Mouse (Mus musculus): ENCODE results near the gene Pdzd7.
A peak's percentile ranks its signal among the peaks of the same experiment; 100 is the strongest.

Gene Pdzd7

DNA sequence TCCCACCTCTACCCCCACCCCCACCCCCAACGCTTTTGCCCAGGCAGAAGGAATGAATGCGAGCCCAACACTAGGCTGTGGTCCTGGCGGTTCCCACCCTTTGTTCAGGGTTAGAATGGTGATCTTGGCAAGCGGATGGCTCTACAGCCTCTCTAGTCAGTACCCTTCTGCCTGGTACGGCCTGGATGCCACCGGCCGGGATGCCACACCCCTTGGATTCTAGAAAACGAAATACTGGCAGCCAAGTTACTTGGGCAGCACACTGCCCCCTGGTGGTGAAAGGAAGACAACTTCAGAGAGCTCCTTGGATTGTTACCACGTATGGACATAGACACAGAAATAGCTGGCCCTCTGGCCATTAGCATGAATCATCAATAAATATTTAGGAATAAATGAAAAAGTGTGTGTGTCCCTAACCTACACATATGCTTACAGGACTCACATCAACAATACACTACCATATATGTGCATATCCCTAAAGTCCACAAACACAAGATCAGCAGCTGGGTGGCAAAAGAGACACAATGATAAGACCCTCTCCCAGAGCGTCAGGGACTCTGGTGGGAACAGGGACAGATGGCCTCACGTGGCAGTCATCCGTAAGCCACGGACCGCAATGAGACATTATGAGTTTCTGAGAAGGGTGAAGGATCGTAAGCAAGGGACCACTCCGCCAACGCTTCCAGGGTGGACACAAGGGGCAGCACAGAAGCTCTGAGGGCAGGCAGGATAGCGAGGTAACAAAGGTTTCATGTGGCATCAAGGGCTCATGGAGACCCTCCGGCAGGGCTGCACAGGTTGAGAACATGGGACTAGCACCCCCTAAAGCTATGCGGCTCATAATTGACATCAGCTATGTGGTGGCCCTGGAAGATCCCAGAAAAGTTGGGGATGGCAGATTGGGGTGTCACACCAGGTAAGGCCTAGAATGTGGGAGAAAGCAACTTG lies 14.5 kb downstream of the Pdzd7 start:
- DNase-seq = peak; percentile 93 to 95

DNA sequence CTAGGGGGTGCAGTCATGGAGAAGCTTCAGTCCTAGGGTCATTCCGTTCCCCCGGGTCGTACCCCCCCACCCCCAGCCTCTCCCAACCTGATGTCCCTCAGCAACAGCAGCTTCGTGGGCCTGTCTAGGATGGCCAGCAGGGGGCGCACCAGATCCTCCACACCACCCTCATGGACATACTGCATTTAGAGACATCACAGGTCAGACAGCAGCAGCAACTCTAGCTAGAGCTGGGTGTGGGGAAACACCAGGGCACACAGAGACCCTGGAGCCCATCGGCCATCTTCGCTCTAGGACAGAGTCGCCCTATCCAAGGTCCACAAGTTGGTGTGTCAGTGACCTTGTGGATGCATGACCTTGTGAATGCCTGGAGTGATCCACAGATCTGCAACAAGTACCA lies 15.4 kb downstream of the Pdzd7 start:
- peak; percentile 83 to 88 for DNase-seq

DNA sequence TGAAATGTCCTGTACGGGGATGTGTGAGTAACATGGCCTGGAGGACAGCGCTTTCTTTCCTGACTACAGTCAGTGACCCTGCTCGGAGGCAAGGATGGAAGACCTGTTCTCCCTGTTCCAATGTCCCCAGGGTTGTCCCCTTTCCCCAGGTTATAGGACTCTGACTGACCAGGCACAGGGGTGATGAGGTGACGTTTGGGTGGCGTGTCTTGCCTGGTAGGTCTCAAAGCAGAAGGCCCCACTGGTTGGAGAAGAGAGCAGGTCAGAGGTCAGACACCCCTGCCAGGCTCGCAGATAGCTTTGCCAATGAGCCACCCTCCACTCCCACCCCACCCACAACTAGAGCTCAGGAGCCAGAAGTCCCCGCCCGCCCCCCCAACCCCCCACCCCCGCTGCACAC lies 15.9 kb downstream of the Pdzd7 start:
- DNase-seq = peak in 1 of 2 experiments; percentile 27

DNA sequence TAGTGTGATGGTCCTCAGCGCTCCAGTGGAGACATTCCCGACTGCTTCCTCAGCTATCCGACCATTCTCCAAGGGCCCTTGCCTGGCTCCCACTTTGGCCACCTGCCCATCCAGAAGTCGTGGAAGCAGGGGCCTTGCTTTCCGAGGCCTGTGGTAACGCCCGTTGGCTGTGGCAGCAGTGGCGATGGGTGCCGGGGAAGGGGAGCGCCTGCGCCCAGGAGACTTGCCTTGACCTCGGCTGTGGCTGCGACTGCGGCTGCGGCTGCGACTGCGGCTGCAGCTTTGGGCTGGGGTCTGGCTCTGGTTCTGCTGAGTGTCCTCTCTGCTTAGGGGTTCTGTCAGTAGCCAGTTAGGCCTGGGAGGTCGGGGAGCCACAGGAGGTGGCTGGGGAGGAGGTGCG lies 16.8 kb downstream of the Pdzd7 start:
- DNase-seq = peak in 1 of 2 experiments; percentile 24

DNA sequence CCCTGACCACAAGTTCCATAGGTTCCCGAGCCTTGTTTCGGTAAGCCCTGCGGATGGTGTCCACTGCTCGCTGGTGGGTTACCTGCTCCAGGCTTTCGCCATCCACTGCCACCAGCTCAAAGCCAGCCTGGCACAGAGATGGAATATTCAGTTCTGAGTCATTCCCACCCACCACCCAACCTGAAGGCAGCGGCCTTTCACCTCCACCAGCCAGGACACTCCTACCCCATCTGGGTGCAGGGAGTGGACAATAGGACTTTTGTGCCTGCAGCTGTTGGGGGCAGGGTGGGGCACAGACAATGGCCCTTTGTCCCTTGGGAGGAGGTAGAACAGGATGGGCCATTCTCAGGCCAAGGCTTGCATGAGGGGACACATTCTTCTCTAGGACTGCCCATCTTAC lies 17.7 kb downstream of the Pdzd7 start:
- DNase-seq = peak in 1 of 2 experiments; percentile 14

DNA sequence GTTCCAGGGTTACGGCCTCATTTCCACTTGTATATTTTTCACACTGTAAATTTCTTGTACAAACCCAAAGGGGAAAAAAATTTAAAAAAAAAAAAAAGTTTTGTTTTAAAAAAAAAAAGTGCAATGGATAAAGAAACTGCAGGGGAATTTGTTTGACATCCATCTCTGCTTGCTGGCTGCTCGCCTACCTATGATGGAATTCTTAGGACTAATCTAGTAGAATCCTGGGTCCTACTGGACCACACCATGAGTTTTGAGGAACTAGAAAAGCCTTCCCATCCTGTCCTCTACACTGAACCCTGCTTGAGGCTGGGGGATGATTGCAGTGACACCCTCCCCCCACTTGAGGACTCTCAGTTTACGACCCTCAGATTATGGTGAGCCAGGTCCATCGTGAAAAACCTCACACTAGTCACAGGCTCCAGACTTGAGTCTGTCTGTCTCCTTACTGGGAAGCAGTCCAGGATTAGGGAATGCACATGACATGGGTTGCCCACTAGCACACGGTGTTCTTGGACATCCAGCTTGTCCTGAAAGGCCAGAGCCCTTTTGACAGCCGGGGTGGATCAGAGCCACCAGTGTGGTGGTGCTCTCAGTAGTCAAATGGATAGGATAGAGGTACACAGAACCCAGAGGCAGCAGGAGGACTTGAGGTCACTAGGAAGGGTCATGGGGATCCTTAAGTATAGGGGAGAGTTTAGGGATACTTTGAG lies 18.4 kb downstream of the Pdzd7 start:
- DNase-seq = no peak

DNA sequence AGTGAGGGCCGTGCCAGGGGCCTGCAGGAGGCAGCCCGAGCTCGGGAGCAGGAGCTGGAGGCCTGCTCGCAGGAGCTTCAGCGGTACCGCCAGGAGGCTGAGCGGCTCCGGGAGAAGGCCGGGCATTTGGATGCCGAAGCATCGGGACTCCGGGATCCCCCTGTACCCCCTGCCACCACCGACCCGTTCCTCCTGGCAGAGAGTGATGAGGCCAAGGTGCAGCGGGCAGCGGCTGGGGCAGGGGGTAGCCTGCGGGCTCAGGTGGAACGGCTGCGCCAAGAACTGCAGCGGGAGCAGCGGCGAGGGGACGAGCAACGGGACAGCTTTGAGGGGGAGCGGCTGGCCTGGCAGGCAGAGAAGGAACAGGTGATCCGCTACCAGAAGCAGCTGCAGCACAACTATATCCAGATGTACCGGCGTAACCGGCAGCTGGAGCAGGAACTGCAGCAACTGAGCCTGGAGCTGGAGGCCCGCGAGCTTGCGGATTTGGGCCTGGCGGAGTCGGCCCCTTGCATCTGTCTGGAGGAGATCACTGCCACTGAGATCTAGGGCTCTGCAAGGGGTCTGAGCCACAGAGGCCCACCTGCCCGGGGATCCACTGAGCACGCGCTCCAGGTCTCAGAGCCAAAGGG lies 19.5 kb downstream of the Pdzd7 start:
- peak in 1 of 2 experiments; percentile 6 for DNase-seq

DNA sequence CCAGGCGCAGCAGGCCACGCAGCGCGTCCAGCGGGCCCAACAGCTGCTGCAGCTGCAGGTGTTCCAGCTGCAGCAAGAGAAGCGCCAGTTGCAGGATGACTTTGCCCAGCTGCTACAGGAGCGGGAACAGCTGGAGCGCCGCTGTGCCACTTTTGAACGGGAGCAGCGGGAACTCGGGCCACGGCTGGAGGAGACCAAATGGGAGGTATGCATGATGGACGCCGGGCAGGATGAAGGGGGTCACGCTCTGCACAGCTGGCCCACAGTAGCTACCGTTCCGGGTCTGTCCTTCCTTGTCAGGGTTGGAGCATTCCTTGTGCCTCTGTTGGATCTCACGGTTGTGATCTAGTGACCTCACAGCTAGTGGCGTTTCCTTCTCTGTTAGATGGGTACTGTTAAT lies 20.7 kb downstream of the Pdzd7 start:
- no peak for DNase-seq

DNA sequence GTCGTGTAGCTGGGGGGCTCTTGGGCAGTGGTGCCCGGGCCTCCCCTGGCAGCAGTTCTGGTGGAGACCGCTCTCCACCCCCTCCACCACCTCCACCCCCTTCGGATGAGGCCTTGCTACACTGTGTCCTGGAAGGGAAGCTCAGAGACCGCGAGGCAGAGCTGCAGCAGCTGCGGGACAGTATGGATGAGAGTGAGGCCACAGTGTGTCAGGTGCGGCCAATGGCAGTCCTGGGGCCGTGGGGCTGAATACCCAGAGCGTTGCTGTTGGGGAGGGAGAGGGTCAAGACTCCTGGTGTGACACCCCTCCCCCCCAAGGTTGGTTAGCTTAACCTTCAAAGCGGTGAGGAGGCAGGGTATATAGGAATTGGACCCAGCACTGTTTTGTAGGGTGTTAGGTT lies 21.5 kb downstream of the Pdzd7 start:
- DNase-seq = no peak

DNA sequence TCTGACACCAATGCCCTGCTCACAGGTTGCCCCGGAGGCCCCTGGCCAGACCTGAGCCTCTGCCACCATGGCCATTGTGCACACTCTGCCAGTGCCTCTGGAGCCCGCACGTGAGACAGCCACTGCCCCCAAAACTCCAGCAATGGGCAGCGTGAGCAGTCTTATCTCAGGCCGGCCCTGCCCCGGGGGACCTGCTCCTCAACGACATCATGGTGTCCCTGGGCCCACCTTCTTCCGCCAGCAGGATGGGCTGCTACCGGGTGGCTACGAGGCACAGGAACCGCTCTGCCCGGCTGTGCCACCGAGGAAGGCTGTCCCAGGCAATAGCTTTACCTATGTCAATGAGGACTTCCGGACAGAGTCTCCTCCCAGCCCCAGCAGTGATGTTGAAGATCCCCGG lies 24.2 kb downstream of the Pdzd7 start:
- DNase-seq = no peak

DNA sequence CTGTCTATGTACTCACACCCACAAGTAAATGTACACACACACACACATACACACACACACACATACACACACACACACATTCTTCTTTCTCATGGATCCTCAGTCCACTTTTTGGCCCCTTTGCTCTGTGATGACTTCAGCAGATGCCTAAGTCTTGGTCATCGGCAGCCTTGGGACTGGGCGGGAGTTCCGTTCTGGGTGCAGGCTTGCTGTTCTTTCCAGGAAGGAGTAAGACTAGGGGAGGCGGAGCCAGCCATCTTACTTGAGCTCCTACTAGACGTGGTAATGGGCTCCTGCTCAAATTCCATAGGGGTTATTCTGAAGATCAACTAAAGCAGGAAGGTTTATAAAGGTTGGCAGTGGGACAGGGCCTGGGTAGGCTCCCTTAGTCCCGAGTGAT lies 25.2 kb downstream of the Pdzd7 start:
- DNase-seq = no peak

DNA sequence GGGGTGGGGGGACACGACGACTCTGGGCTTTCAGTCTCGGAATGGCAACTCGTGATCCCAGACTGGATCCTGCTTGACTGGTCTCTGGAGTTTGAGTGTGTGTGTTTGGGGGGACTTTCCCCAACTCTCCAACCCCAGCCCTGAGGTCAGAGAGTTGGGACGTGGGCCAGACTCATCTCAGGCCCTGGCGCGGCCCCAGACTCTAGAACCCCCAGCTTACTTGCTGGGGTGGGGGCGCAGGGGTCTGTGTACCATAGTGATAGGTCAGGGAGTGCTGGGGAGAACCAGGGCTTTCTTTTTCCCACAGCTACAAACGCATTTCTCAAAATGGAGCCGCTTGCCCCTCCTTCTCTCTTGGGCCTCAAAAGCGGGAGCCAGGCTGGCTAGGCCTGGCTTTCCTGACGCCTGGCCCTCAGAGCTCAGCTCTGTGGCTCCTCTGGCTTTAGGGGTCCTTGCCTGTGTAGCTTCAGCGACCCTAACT lies 27.1 kb downstream of the Pdzd7 start:
- DNase-seq = peak; percentile 61 to 68

DNA sequence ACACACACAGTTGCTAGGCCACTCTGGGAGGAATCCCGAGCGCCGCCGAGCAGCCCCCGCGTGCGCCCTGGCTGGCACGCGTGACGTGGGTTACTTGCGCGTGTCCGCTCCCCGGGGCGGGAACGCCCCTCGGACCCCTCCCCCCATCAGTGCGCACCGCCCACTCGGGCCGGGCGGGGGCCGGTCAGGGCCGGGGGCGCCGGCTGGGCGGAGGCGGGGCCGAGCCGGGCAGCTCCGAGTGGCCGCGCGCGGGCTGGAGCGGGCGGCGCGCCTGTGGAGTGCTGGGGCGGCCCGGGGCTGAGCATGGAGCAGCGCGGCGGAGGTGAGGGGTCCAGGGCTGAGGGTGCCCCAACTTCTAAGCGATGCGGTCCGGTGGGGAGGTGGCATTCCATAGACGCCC lies 27.6 kb downstream of the Pdzd7 start:
- peak; percentile 93 to 96 for DNase-seq

DNA sequence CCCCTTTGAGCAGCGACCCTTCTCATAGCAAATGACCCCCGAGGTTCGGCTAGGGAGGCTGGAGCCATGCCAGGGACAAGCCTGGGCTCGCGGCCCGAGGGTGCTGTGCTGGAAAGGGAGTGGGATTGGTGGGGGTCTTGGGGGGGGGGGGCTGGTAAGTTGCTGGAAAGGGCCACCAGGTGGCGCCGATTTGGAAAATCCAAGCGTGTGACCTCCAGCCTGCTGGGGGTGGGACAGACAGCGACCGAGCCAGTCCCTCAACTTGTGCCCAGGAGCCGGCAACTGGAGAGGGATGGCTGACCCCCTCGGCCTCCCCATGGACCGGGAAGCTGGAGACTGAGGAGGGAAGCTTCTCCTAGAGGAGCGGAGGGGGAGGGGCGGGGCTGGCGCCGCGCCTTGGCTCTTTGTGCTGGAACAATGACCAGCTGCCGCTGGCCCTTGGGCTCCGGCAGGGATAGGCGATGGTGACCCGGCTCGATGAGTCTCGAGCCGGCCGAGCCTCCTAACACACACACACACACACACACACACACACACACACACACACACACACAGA lies 28.2 kb downstream of the Pdzd7 start:
- peak; percentile 93 for DNase-seq

DNA sequence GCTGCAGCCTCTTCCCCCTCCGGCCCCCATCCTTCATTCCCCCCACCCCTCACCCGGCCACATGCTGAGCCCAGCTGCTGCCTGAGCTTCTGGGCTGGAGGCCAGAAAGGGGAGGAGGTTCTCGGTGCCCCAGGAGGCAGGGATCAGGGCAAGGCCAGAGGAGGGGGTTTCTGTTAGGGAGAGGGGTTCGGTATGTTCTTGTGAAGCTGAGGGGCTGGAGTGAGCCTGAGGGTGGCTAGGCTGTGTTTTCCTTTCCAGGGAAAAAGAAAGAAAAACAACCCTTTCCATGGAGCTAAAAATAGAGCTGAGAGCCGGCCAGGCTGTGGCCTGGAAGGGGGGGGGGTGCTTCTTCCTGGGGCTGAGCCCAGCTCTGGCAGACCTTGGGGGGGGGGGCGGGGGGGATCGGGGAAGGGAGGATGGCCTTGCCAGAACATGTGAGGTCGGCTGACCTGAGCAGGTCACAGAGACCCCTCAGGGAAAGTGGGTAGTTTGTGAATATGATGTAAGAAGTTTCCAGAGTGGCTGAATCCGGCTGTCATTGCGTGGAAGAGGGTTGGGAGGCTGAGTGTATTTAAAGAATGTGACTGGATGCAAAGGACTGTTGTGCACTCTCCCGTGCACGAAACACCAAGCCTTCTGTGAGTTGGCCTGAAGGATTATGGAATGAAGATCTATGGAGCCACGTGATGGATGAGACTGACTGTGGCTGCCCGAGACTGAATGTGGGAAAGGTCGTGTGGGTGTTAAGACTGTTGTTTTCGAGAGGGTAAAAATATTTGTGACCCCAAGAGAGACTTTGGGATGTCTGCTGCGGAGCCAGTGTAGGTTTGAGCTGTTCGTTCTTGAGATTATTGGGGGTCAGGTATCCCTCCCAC lies 28.9 kb downstream of the Pdzd7 start:
- peak; percentile 96 for DNase-seq

DNA sequence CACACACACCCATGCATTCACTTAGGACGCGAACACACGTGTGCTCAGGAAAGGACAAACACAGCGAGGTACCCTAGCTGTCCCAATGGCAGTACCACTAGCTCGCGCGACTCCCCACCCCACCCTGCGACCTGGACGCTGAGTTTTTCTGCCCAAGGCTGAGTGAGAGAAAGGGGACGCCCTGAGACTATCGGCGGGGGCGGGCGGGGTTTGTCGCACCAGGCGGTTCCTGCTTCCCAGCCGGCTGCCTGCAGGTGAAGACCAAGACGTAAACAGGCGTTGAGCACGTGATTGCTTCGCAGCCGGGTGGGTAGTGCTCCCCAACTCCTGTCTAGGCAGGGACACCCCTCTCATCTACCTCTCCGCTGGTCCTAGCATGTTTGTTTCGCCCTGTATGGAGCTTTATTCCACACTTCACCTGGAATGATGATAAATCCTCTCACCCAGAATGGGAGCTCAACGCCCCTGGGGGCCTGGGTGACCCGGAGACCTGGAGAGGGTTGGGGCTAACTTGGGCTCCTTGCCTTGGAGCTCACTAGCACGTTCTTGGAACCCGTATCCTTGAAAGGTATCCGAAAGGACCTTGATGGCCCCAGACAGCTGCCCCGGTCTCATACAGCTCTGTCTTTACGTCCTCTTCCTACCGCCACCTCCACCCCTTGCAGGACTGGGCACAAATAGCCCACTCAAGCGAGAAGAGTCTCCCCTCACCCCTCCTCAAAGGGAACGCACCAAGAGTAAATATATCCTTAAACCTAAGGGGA lies 29.8 kb downstream of the Pdzd7 start:
- peak; percentile 67 to 72 for DNase-seq

DNA sequence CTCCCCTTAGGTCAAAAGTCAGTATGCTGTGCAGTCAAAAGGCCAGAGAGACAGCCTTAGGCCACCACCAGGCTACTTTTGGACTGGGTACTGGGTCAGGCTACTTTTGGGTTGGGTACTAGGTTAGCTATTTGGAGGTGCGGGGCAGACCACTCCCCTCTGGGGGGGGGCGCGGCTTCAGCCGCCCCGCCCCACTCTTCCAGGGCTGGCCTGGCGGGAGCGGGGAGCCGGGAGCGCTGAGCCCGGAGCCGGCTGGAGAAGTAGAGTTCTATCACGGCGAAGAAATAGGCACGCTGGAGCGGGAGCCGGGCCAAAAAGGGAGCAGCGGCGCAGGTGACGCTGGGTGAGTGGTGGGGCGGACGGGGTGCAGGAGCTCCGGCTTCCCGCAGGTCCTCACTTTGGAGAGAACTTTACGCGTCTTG lies 30.5 kb downstream of the Pdzd7 start:
- DNase-seq = peak; percentile 71 to 73

DNA sequence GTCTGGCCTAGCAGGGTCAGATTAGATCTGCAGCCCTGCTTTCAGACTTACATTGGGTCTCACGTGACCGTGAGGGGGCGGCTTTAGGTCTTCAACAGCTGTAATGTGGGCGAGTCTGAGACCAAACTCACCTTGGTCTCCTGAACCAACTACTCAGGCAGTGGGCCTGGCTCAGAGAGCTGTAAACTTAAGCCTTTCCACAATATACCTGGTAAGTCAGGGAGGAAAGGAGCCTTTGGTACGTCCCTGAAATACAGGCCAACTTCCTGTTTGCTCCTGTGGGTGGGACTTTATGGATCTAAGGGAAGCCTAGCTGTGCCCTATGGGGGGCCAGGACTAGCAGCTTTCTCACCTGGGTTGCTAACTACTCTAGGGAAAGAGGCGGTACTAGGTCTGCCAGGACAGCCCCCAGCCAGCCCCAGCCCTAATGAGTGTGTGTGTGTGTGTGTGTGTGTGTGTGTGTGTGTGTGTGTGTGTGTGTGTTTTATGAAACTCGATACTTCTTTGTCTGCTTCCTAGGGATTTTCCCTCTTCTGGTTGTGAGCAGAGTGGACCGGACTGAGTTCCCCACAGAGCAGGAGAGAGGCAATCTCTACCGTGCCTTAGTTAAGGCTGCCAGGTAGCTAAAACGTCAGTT lies 31.1 kb downstream of the Pdzd7 start, which contains the start of gene Lzts2:
Gene Lzts2 (plus strand): TSS at position 80 of the 637 bp plus-strand sequence.
- DNase-seq = no peak

DNA sequence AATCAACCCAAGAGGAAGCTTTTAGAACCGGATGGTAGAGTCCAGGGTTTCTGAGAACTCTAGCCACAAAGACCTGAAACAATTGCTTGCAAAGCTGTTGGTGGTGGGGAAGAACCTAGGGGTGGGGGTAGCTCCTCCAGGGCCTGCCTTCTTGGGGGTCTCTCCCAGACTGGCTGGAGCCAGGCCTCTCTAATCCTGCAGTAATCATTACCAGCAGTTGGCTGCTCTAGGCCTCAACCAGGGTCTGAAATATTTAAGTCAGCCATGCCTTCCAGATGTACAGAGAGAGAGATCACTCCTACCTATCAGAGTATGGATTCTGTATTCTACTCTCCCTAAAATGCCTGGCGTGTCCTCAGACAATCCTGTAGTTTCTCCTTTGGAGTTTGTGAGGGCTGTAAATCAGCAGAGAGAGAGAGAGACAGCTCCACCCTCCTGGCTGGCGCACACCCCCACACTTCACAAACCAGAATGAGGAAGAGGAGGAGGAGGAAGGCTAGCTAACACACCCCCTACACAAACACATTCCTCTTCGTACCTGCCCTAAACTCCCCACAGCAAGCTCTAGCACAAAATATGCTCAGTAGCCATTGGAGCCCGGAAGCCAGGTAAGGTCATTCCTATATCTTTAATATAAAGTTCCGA lies 31.8 kb downstream of the Pdzd7 start:
- DNase-seq = no peak

DNA sequence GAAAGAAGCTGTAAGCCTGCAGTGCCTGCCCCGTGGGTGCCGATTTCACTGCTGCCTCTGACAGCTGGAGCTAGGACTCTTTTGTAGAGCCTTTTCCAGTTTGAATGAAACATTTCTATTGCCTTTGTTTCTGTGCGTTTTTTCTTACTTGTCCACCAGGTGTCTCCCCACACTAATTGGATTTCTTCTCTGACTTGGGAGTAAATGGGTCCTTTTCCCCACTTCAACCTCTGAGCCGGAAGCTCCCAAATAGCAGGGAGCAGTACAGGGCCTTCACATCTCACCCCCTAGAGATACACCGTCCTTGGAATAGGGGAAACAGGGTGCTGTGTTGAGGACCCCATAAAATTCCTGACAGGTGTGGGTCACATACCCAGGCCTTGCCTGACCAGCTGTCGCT lies 32.9 kb downstream of the Pdzd7 start:
- DNase-seq = peak in 1 of 2 experiments; percentile 56

All from cerebellum, postnatal 10 days (tissue).